Mouse (Mus musculus) spleen, postnatal 4 days (tissue): Measurements from ENCODE around the gene Mtmr12.
"Not testable (repeated sequence)": the region's sequence is repeated elsewhere in the genome, so short reads cannot be mapped to it uniquely, and the experiment has no call there.

ENCODE experiments used
- DNase-seq, 2 experiments: peaks; one replicate each; pipeline ENCODE4 v3.0.0; 2022; ENCODE audit warnings: low spot score in 2 of 2

Mtmr12 gene

GRCm38 (mm10) chr15:12204319-12205159 lies at the start of gene Mtmr12:
Gene Mtmr12 (plus strand): TSS chr15:12205028.
- DNase-seq, result peak; percentile 100

GRCm38 (mm10) chr15:12178126-12178525 lies 26.7 kb upstream of the Mtmr12 start:
- no peak for DNase-seq

GRCm38 (mm10) chr15:12181181-12181805 lies 23.5 kb upstream of the Mtmr12 start:
- DNase-seq, result not testable (repeated sequence)

GRCm38 (mm10) chr15:12193880-12194816 lies 10.7 kb upstream of the Mtmr12 start:
- DNase-seq, result no peak

- DNase-seq, result no peak
Measured at GRCm38 (mm10) chr15:12194817-12195735, 9.8 kb upstream of the Mtmr12 start.

- DNase-seq, result no peak
Measured at GRCm38 (mm10) chr15:12195966-12196365, 8.9 kb upstream of the Mtmr12 start.

GRCm38 (mm10) chr15:12196410-12197191 lies 8.2 kb upstream of the Mtmr12 start:
- peak; percentile 51 to 80 for DNase-seq

GRCm38 (mm10) chr15:12197361-12197760 lies 7.5 kb upstream of the Mtmr12 start:
- DNase-seq, result no peak

- no peak for DNase-seq
Measured at GRCm38 (mm10) chr15:12200021-12200420, 4.8 kb upstream of the Mtmr12 start.

GRCm38 (mm10) chr15:12201856-12202255 lies 3.0 kb upstream of the Mtmr12 start:
- DNase-seq, result no peak

GRCm38 (mm10) chr15:12202456-12202855 lies 2.4 kb upstream of the Mtmr12 start:
- no peak for DNase-seq

- not testable (repeated sequence) for DNase-seq
Measured at GRCm38 (mm10) chr15:12203008-12203407, 1.8 kb upstream of the Mtmr12 start.

GRCm38 (mm10) chr15:12203512-12204318 lies 1.1 kb upstream of the Mtmr12 start:
- no peak for DNase-seq

- peak; percentile 40 to 77 for DNase-seq
Measured at GRCm38 (mm10) chr15:12205160-12205901, 503 bp downstream of the Mtmr12 start.

- no peak for DNase-seq
Measured at GRCm38 (mm10) chr15:12205902-12206645, 1.2 kb downstream of the Mtmr12 start.

- no peak for DNase-seq
Measured at GRCm38 (mm10) chr15:12206646-12207222, 1.9 kb downstream of the Mtmr12 start.

GRCm38 (mm10) chr15:12207556-12208090 lies 2.8 kb downstream of the Mtmr12 start:
- DNase-seq, result no peak
